Mouse (Mus musculus) MEL (cell line): ENCODE measurements around the gene Ttll11. TPM values are rescaled to one million over a fixed set of nuclear protein-coding genes. Genes with fewer than 3 reads are reported as not detected.

ENCODE experiments used
- DNase-seq: peaks from one replicate; pipeline ENCODE4 v3.0.0; 2011; ENCODE audit warnings: low read depth, low spot score
- H3K27ac ChIP-seq: 2 replicates; pipeline ENCODE4 v1.5.1; 2012; ENCODE audit warnings: low read depth, mild to moderate bottlenecking, control low read depth, low read length, moderate library complexity; ENCODE audit not compliant: control insufficient read depth
- H3K27me3 ChIP-seq, 2 experiments: fragments of 150-350 bp in 1 of 2; sonication (generic) in 1 of 2; 2 replicates each; pipeline ENCODE4 v1.6.1; 2012; ENCODE audit warnings: low read length in 2 of 2, mild to moderate bottlenecking in 2 of 2, improper control_type of control experiment in 1 of 2, moderate library complexity in 1 of 2; ENCODE audit not compliant: insufficient read depth in 2 of 2, control insufficient read depth in 1 of 2
- H3K36me3 ChIP-seq, 2 experiments: 2 replicates each; pipeline ENCODE4 v1.6.1; 2012 to 2014; ENCODE audit warnings: low read length in 2 of 2, improper control_type of control experiment in 1 of 2, inconsistent platforms in 1 of 2, mild to moderate bottlenecking in 1 of 2; ENCODE audit not compliant: insufficient read depth in 2 of 2, control insufficient read depth in 1 of 2
- H3K4me1 ChIP-seq, 2 experiments: fragments of 150-350 bp in 1 of 2; sonication (generic) in 1 of 2; 2 replicates each; pipeline ENCODE4 v1.6.1; 2012; ENCODE audit warnings: low read length in 2 of 2, improper control_type of control experiment in 1 of 2, mild to moderate bottlenecking in 1 of 2; ENCODE audit not compliant: insufficient read depth in 2 of 2, control insufficient read depth in 1 of 2
- H3K4me3 ChIP-seq, 2 experiments: fragments of 150-350 bp in 1 of 2; sonication (generic) in 1 of 2; 2 replicates each; pipeline ENCODE4 v1.5.1; 2012; ENCODE audit warnings: low read depth in 2 of 2, low read length in 2 of 2, mild to moderate bottlenecking in 2 of 2, moderate library complexity in 2 of 2, control low read depth in 1 of 2, improper control_type of control experiment in 1 of 2; ENCODE audit not compliant: control insufficient read depth in 1 of 2, insufficient read depth in 1 of 2
- H3K79me2 ChIP-seq: 2 replicates; pipeline ENCODE4 v1.6.1; 2012; ENCODE audit warnings: mild to moderate bottlenecking, low read length, moderate library complexity; ENCODE audit not compliant: control insufficient read depth, poor library complexity, insufficient read depth
- H3K9ac ChIP-seq: 2 replicates; pipeline ENCODE4 v1.6.1; 2012; ENCODE audit warnings: low read depth, mild to moderate bottlenecking, control low read depth, low read length, moderate library complexity; ENCODE audit not compliant: control insufficient read depth, poor library complexity, severe bottlenecking
- H3K9me3 ChIP-seq: fragments of 150-350 bp; sonication (generic); replicated peaks from 2 replicates; pipeline ENCODE4 v1.6.1; 2012; ENCODE audit warnings: mild to moderate bottlenecking, low read length, improper control_type of control experiment, moderate library complexity; ENCODE audit not compliant: insufficient read depth
- CHD1 ChIP-seq: IDR thresholded peaks from 2 replicates; pipeline ENCODE4 v1.6.1; 2012; ENCODE audit warnings: low read depth, mild to moderate bottlenecking, inconsistent platforms, low read length, improper control_type of control experiment
- CHD2 ChIP-seq: IDR thresholded peaks from 2 replicates; pipeline ENCODE4 v1.6.1; 2011; ENCODE audit warnings: low read length, improper control_type of control experiment
- E2F4 ChIP-seq: IDR thresholded peaks from 2 replicates; pipeline ENCODE4 v1.6.1; 2011; ENCODE audit warnings: low read depth, low read length, improper control_type of control experiment, borderline replicate concordance
- ELF1 ChIP-seq: IDR thresholded peaks from 2 replicates; pipeline ENCODE4 v1.6.1; 2014; ENCODE audit warnings: low read depth, mild to moderate bottlenecking, inconsistent platforms, low read length, improper control_type of control experiment, moderate library complexity
- EP300 ChIP-seq, 2 experiments: IDR thresholded peaks; 2 replicates each; pipeline ENCODE4 v1.6.1; 2011; ENCODE audit warnings: improper control_type of control experiment in 2 of 2, low read length in 2 of 2, low read depth in 1 of 2, mild to moderate bottlenecking in 1 of 2
- ETS1 ChIP-seq: IDR thresholded peaks from 2 replicates; pipeline ENCODE4 v1.6.1; 2012; ENCODE audit warnings: low read depth, mild to moderate bottlenecking, inconsistent platforms, low read length, improper control_type of control experiment, moderate library complexity
- GATA1 ChIP-seq: IDR thresholded peaks from 2 replicates; pipeline ENCODE4 v1.6.1; 2011; ENCODE audit warnings: low read depth, low read length, improper control_type of control experiment
- HCFC1 ChIP-seq: IDR thresholded peaks from 2 replicates; pipeline ENCODE4 v1.6.1; 2012; ENCODE audit warnings: low read depth, mild to moderate bottlenecking, inconsistent platforms, low read length, improper control_type of control experiment, moderate library complexity
- JUND ChIP-seq: IDR thresholded peaks from 2 replicates; pipeline ENCODE4 v1.6.1; 2011; ENCODE audit warnings: low read depth, mild to moderate bottlenecking, improper control_type of control experiment, low read length
- MAX ChIP-seq: IDR thresholded peaks from 2 replicates; pipeline ENCODE4 v1.6.1; 2011; ENCODE audit warnings: low read length, improper control_type of control experiment
- MEF2A ChIP-seq: IDR thresholded peaks from 2 replicates; pipeline ENCODE4 v1.6.1; 2014; ENCODE audit warnings: low read depth, mild to moderate bottlenecking, inconsistent platforms, low read length, improper control_type of control experiment; ENCODE audit not compliant: poor library complexity, insufficient replicate concordance, severe bottlenecking; ENCODE audit errors: extremely low read depth
- MXI1 ChIP-seq: IDR thresholded peaks from 2 replicates; pipeline ENCODE4 v1.6.1; 2011; ENCODE audit warnings: mild to moderate bottlenecking, low read depth, low read length, improper control_type of control experiment
- MYC ChIP-seq: IDR thresholded peaks from 2 replicates; pipeline ENCODE4 v1.6.1; 2011; ENCODE audit warnings: low read depth, mild to moderate bottlenecking, low read length, improper control_type of control experiment, moderate library complexity
- NELFE ChIP-seq: IDR thresholded peaks from 2 replicates; pipeline ENCODE4 v1.6.1; 2011; ENCODE audit warnings: low read depth, low read length, improper control_type of control experiment
- NRF1 ChIP-seq: IDR thresholded peaks from 2 replicates; pipeline ENCODE4 v1.6.1; 2014; ENCODE audit warnings: low read depth, mild to moderate bottlenecking, inconsistent platforms, low read length, improper control_type of control experiment, moderate library complexity; ENCODE audit not compliant: poor library complexity, insufficient read depth, severe bottlenecking
- POLR2A ChIP-seq, 2 experiments: IDR thresholded peaks; 2 replicates each; pipeline ENCODE4 v1.6.1; 2011 to 2012; ENCODE audit warnings: low read length in 2 of 2, mild to moderate bottlenecking in 2 of 2, control low read depth in 1 of 2, improper control_type of control experiment in 1 of 2, low read depth in 1 of 2, moderate library complexity in 1 of 2; ENCODE audit not compliant: control insufficient read depth in 1 of 2, insufficient read depth in 1 of 2, poor library complexity in 1 of 2
- TAL1 ChIP-seq: IDR thresholded peaks from 2 replicates; pipeline ENCODE4 v1.6.1; 2012; ENCODE audit warnings: mild to moderate bottlenecking, inconsistent platforms, low read length, moderate library complexity, mixed read lengths
- TBP ChIP-seq: IDR thresholded peaks from 2 replicates; pipeline ENCODE4 v1.8.0; 2011; ENCODE audit warnings: low read depth, low read length, improper control_type of control experiment
- TCF12 ChIP-seq: IDR thresholded peaks from 2 replicates; pipeline ENCODE4 v1.6.1; 2014; ENCODE audit warnings: low read depth, mild to moderate bottlenecking, inconsistent platforms, low read length, improper control_type of control experiment, moderate library complexity
- polyA plus RNA-seq, 2 experiments: library from polyadenylated mRNA; stranded (reverse) in 1 of 2; unstranded in 1 of 2; fragments of >175 nt in 1 of 2; fragments of >200 nt in 1 of 2; gene quantifications; 2 replicates each; pipeline versions ENCODE4 v1.2.1 to v1.2.4; 2012; ENCODE audit warnings: low replicate concordance in 2 of 2, low read depth in 1 of 2; ENCODE audit not compliant: insufficient read length in 2 of 2, insufficient read depth in 1 of 2, missing spikeins in 1 of 2
- total RNA-seq: library from RNA; depleted of rRNA; stranded (reverse); fragments of 300-350 nt; gene quantifications from 2 replicates; pipeline ENCODE4 v1.2.3, GENCODE M21; 2012

Gene Ttll11
- total and polyA plus RNA-seq, 3 experiments, result 1.2 to 2.5 TPM; not detected in 1

DNA sequence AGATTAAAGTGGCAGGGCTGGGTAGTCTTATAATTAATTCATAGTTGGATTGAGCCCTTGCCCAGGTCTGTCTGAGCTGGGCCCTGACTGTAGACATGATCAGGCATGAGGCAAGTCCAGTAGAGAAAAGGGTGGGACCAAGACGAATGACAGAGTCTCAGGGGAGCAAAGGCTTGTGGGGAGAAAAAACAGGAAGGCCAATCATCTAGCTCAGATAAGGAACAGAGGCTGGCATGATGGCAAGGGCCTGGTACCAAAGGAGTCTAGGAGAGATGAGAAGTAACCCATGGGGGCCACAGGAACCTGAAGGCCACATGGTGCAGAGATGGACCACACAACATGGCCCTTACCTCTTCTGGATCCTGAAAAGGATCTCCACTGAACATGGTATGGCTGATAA is 263.5 kb downstream of the Ttll11 start:
- H3K27ac ChIP-seq, result peak overlapping the region; percentile 90
- no peaks in the 10 kb centered on the region for H3K9me3 ChIP-seq
- no peak overlapping the region for H3K9ac ChIP-seq
- H3K4me1 ChIP-seq, result peaks cover 12 to 25% of the 10 kb centered on the region in 2 experiments; a peak in 3 of 4 replicates
- TF ChIP-seq MAX, result peak; percentile 35
- peak; percentile 23; the same call in 1 of the 2 replicates for TF ChIP-seq MXI1
- no peak for TF ChIP-seq JUND
- 0 out of 2 replicates have a peak, but pooled peaks have one; percentile 47 for TF ChIP-seq TBP
- peak; percentile 21; the same call in 1 of the 2 replicates for TF ChIP-seq ELF1
- TF ChIP-seq GATA1, result peak; percentile 64; the same call in 1 of the 2 replicates
- TF ChIP-seq POLR2A (IDR thresholded peaks at IDR 0.05; ENCODE audit: control insufficient read depth in 1 of 2, insufficient read depth in 1 of 2, low read depth in 1 of 2, low read length in 2 of 2, poor library complexity in 1 of 2), result peak in 1 of 2 experiments; percentile 51; a peak in 1 of 4 replicates
- peak; percentile 51 for TF ChIP-seq NELFE
- no peak for TF ChIP-seq NRF1
- TF ChIP-seq HCFC1, result peak; percentile 36; the same call in 1 of the 2 replicates
- peaks cover 0 to 19% of the 10 kb centered on the region in 2 experiments; a peak in 2 of 4 replicates for H3K36me3 ChIP-seq
- peak overlapping the region in 1 of 2 experiments; percentile 32; a peak in 3 of 4 replicates for H3K4me3 ChIP-seq
- H3K27me3 ChIP-seq, result no peaks in the 10 kb centered on the region
- H3K79me2 ChIP-seq, result no peaks in the 10 kb centered on the region
- DNase-seq, result peak; percentile 80

GRCm38 (mm10) chr2:35715485-35715884 is 264.2 kb downstream of the Ttll11 start:
- peaks cover 0 to 19% of the 10 kb centered on the region in 2 experiments; a peak in 2 of 4 replicates for H3K36me3 ChIP-seq
- peak overlapping the region in 1 of 2 experiments; percentile 32; a peak in 2 of 4 replicates for H3K4me3 ChIP-seq
- TF ChIP-seq MEF2A (no peak), CHD1 (no peak), MYC (0 out of 2 replicates have a peak, but pooled peaks have one; percentile 5), EP300 (IDR thresholded peaks at IDR 0.05; ENCODE audit: low read depth in 1 of 2, low read length in 2 of 2) (peak; percentile 29 to 58; a peak in 3 of 4 replicates), GATA1 (0 out of 2 replicates have a peak, but pooled peaks have one; percentile 5), CHD2 (peak; percentile 18; the same call in 1 of the 2 replicates), TAL1 (peak; percentile 35; the same call in 1 of the 2 replicates), E2F4 (no peak), ETS1 (no peak; the same call in 1 of the 2 replicates), TCF12 (0 out of 2 replicates have a peak, but pooled peaks have one; percentile 26)
- TF ChIP-seq, all 39 proteins: peak for 6

More at GRCm38 (mm10) chr2:35715485-35715884, 264.2 kb downstream of the Ttll11 start:
- peak overlapping the region; percentile 90 for H3K27ac ChIP-seq
- no peaks in the 10 kb centered on the region for H3K9me3 ChIP-seq
- H3K79me2 ChIP-seq, result no peaks in the 10 kb centered on the region
- peak; percentile 66 for DNase-seq
- H3K4me1 ChIP-seq, result peaks cover 12 to 25% of the 10 kb centered on the region in 2 experiments; a peak in 3 of 4 replicates
- H3K9ac ChIP-seq, result peak overlapping the region; percentile 52
- no peaks in the 10 kb centered on the region for H3K27me3 ChIP-seq
